Mouse (Mus musculus): ENCODE measurements at regions not wholly inside any gene's neighbourhood (a gene's known extent, or its start where the extent isn't known, plus 50 kb on each side); places are given as distances from the start of the nearest gene placed in this dataset.

- Histone ChIP-seq H3K9me3 (ENCODE audit: control insufficient read depth, low read length) (no peaks in the 10 kb centered on the region), H3K4me1 (ENCODE audit: control insufficient read depth, insufficient read depth, low read length) (no peaks in the 10 kb centered on the region), H3K4me3 (ENCODE audit: low read length) (no peak overlapping the region), H3K27ac (ENCODE audit: low read depth, low read length) (no peak overlapping the region), H3K9ac (ENCODE audit: low read depth, low read length) (no peak overlapping the region), H3K36me3 (ENCODE audit: control insufficient read depth, insufficient read depth, low read length) (no peaks in the 10 kb centered on the region), H3K27me3 (ENCODE audit: control insufficient read depth, insufficient read depth, low read length) (no peaks in the 10 kb centered on the region), H3K4me2 (replicated peaks; ENCODE audit: low read depth, low read length) (no peak overlapping the region)
- no peak for ATAC-seq (ENCODE audit: low FRiP score, low TSS enrichment)
- 88% methylated on average over 9 of the region's 9 CpGs for WGBS
Observed at GRCm38 (mm10) chr4:22098605-22099004, 167.5 kb downstream of the Faxc start.

- Histone ChIP-seq H3K27ac (ENCODE audit: low read depth, low read length) (no peak overlapping the region), H3K36me3 (ENCODE audit: control insufficient read depth, insufficient read depth, low read length) (no peaks in the 10 kb centered on the region), H3K9ac (ENCODE audit: low read depth, low read length) (no peak overlapping the region), H3K9me3 (ENCODE audit: control insufficient read depth, low read length) (no peaks in the 10 kb centered on the region), H3K4me3 (ENCODE audit: low read length) (no peak overlapping the region), H3K4me1 (ENCODE audit: control insufficient read depth, insufficient read depth, low read length) (no peaks in the 10 kb centered on the region), H3K4me2 (replicated peaks; ENCODE audit: low read depth, low read length) (no peak overlapping the region), H3K27me3 (ENCODE audit: control insufficient read depth, insufficient read depth, low read length) (no peaks in the 10 kb centered on the region)
- 83% methylated on average over 5 of the region's 5 CpGs for WGBS
- ATAC-seq (ENCODE audit: low FRiP score, low TSS enrichment) = no peak
Observed at GRCm38 (mm10) chr4:22102478-22102877, 171.3 kb downstream of the Faxc start.

- H3K9ac ChIP-seq (ENCODE audit: low read depth, low read length) = no peak overlapping the region
- 84% methylated on average over 8 of the region's 8 CpGs for WGBS
- no peaks in the 10 kb centered on the region for H3K36me3 ChIP-seq (ENCODE audit: control insufficient read depth, insufficient read depth, low read length)
- no peak overlapping the region for H3K4me2 ChIP-seq (replicated peaks; ENCODE audit: low read depth, low read length)
- ATAC-seq (ENCODE audit: low FRiP score, low TSS enrichment) = no peak
- no peaks in the 10 kb centered on the region for H3K4me1 ChIP-seq (ENCODE audit: control insufficient read depth, insufficient read depth, low read length)
- H3K27ac ChIP-seq (ENCODE audit: low read depth, low read length) = no peak overlapping the region
- no peak overlapping the region for H3K4me3 ChIP-seq (ENCODE audit: low read length)
- no peaks in the 10 kb centered on the region for H3K27me3 ChIP-seq (ENCODE audit: control insufficient read depth, insufficient read depth, low read length)
- no peaks in the 10 kb centered on the region for H3K9me3 ChIP-seq (ENCODE audit: control insufficient read depth, low read length)
Observed at GRCm38 (mm10) chr4:22103001-22103587, 172.0 kb downstream of the Faxc start.

DNA sequence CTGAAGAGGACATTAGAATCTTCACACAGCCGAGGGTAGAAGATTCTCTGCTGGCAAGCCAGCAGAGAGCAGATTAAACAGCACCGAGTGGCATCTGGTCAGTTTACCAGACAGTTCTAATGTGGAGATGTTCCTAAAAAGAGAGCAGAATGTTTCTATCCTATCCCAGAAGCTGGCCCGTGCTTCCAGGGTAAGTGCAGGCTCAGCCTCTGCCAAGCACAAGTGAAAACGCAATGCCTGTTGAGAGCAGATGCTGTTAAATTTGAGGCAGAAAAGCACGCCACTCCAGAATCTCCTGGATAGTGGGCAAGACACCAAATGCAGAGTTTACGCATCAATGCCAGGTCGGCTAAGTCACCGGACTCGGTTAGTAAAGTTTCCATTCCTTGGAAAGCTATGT, 175.8 kb downstream of the Faxc start:
- no peaks in the 10 kb centered on the region for H3K27me3 ChIP-seq (ENCODE audit: control insufficient read depth, insufficient read depth, low read length)
- no peak overlapping the region for H3K4me3 ChIP-seq (ENCODE audit: low read length)
- H3K4me1 ChIP-seq (ENCODE audit: control insufficient read depth, insufficient read depth, low read length) = no peaks in the 10 kb centered on the region
- no peak overlapping the region for H3K4me2 ChIP-seq (replicated peaks; ENCODE audit: low read depth, low read length)
- no peak overlapping the region for H3K9ac ChIP-seq (ENCODE audit: low read depth, low read length)
- no peaks in the 10 kb centered on the region for H3K9me3 ChIP-seq (ENCODE audit: control insufficient read depth, low read length)
- no peak for ATAC-seq (ENCODE audit: low FRiP score, low TSS enrichment)
- H3K36me3 ChIP-seq (ENCODE audit: control insufficient read depth, insufficient read depth, low read length) = no peaks in the 10 kb centered on the region
- WGBS = 88% methylated on average over 9 of the region's 9 CpGs
- no peak overlapping the region for H3K27ac ChIP-seq (ENCODE audit: low read depth, low read length)

DNA sequence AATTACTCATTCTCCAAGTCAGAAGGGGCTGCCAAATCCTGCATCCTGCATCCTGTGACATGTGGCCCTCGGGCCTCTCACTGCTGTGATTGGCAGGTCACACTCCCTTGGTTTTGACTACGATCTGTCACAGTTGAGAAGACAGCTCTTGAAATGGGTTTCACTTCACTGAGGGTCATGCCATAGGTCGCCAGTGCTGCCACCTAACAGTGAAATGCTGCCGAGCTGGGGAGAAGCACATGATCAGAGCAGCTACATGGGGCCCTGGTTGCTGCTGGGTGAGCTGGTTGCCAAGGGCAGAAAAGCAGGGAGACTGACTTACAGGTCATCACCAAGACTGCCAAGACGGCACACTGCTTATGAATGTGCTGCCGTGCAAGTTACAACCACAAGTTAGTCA, 178.3 kb downstream of the Faxc start:
- H3K36me3 ChIP-seq (ENCODE audit: control insufficient read depth, insufficient read depth, low read length) = no peaks in the 10 kb centered on the region
- no peak overlapping the region for H3K4me2 ChIP-seq (replicated peaks; ENCODE audit: low read depth, low read length)
- H3K27ac ChIP-seq (ENCODE audit: low read depth, low read length) = no peak overlapping the region
- H3K4me1 ChIP-seq (ENCODE audit: control insufficient read depth, insufficient read depth, low read length) = no peaks in the 10 kb centered on the region
- peak; percentile 90 for ATAC-seq (ENCODE audit: low FRiP score, low TSS enrichment)
- no peaks in the 10 kb centered on the region for H3K27me3 ChIP-seq (ENCODE audit: control insufficient read depth, insufficient read depth, low read length)
- H3K9me3 ChIP-seq (ENCODE audit: control insufficient read depth, low read length) = no peaks in the 10 kb centered on the region
- 23% methylated on average over 6 of the region's 6 CpGs for WGBS
- H3K4me3 ChIP-seq (ENCODE audit: low read length) = no peak overlapping the region
- H3K9ac ChIP-seq (ENCODE audit: low read depth, low read length) = no peak overlapping the region

DNA sequence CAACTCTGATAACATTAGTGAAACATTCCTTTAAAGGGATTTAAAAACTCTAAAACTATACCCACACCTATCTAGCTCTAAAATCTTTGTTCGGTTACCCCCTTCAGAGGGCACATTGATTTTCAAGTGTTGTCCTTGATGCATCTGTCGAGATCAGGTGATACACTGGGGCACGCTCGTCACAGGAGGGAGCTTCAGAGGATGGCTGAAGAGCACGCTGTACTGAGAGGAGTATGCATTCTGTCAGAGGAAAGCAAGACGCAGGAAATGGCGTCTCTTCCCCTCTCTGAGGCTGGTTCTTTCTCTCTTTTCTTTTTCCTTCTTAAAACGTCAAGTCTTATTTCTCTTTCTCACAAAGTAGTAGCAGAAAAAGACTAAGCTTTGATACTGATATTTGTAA, 179.3 kb downstream of the Faxc start:
- H3K27me3 ChIP-seq (ENCODE audit: control insufficient read depth, insufficient read depth, low read length) = no peaks in the 10 kb centered on the region
- 65% methylated on average over 8 of the region's 8 CpGs for WGBS

DNA sequence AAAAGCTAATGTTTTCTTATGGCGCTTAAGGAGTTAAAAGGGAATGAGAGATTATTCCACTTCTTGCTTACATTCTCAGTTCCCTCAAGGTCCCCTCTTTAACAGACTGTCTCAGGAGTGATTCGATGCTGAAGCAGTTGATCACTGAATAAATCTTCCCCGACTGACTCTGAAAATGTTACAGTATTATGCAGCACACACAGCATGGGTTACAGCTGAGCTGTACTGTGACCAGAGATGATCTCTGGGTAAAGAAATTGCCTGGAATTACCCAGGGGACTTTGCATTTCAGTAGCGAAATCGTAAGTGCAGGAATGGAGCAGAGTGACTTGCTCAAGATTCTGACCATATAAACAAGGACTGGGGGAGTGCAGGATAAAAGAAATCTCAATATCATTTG, 181.1 kb downstream of the Faxc start:
- Histone ChIP-seq H3K36me3 (ENCODE audit: control insufficient read depth, insufficient read depth, low read length) (no peaks in the 10 kb centered on the region), H3K4me3 (ENCODE audit: low read length) (no peak overlapping the region), H3K4me1 (ENCODE audit: control insufficient read depth, insufficient read depth, low read length) (no peaks in the 10 kb centered on the region), H3K9me3 (ENCODE audit: control insufficient read depth, low read length) (no peaks in the 10 kb centered on the region), H3K27ac (ENCODE audit: low read depth, low read length) (no peak overlapping the region), H3K9ac (ENCODE audit: low read depth, low read length) (no peak overlapping the region), H3K4me2 (replicated peaks; ENCODE audit: low read depth, low read length) (no peak overlapping the region), H3K27me3 (ENCODE audit: control insufficient read depth, insufficient read depth, low read length) (no peaks in the 10 kb centered on the region)
- ATAC-seq (ENCODE audit: low FRiP score, low TSS enrichment) = no peak
- WGBS = 68% methylated on average over 5 of the region's 5 CpGs

More for the DNA sequence above, 179.3 kb downstream of the Faxc start:
- no peaks in the 10 kb centered on the region for H3K9me3 ChIP-seq (ENCODE audit: control insufficient read depth, low read length)
- H3K27ac ChIP-seq (ENCODE audit: low read depth, low read length) = no peak overlapping the region
- H3K4me2 ChIP-seq (replicated peaks; ENCODE audit: low read depth, low read length) = no peak overlapping the region
- H3K9ac ChIP-seq (ENCODE audit: low read depth, low read length) = no peak overlapping the region
- no peak overlapping the region for H3K4me3 ChIP-seq (ENCODE audit: low read length)
- H3K36me3 ChIP-seq (ENCODE audit: control insufficient read depth, insufficient read depth, low read length) = no peaks in the 10 kb centered on the region
- no peak for ATAC-seq (ENCODE audit: low FRiP score, low TSS enrichment)
- no peaks in the 10 kb centered on the region for H3K4me1 ChIP-seq (ENCODE audit: control insufficient read depth, insufficient read depth, low read length)

GRCm38 (mm10) chr4:22114451-22114850, 183.3 kb downstream of the Faxc start:
- Histone ChIP-seq H3K27me3 (ENCODE audit: control insufficient read depth, insufficient read depth, low read length) (no peaks in the 10 kb centered on the region), H3K9me3 (ENCODE audit: control insufficient read depth, low read length) (no peaks in the 10 kb centered on the region), H3K4me1 (ENCODE audit: control insufficient read depth, insufficient read depth, low read length) (no peaks in the 10 kb centered on the region), H3K36me3 (ENCODE audit: control insufficient read depth, insufficient read depth, low read length) (no peaks in the 10 kb centered on the region), H3K4me2 (replicated peaks; ENCODE audit: low read depth, low read length) (no peak overlapping the region), H3K27ac (ENCODE audit: low read depth, low read length) (no peak overlapping the region), H3K9ac (ENCODE audit: low read depth, low read length) (no peak overlapping the region), H3K4me3 (ENCODE audit: low read length) (no peak overlapping the region)
- no peak for ATAC-seq (ENCODE audit: low FRiP score, low TSS enrichment)

GRCm38 (mm10) chr4:22119877-22120276, 188.7 kb downstream of the Faxc start:
- H3K36me3 ChIP-seq (ENCODE audit: control insufficient read depth, insufficient read depth, low read length) = no peaks in the 10 kb centered on the region
- no peak overlapping the region for H3K27ac ChIP-seq (ENCODE audit: low read depth, low read length)
- ATAC-seq (ENCODE audit: low FRiP score, low TSS enrichment) = no peak
- WGBS = 58% methylated on average over 3 of the region's 3 CpGs
- H3K27me3 ChIP-seq (ENCODE audit: control insufficient read depth, insufficient read depth, low read length) = no peaks in the 10 kb centered on the region
- no peaks in the 10 kb centered on the region for H3K9me3 ChIP-seq (ENCODE audit: control insufficient read depth, low read length)
- no peaks in the 10 kb centered on the region for H3K4me1 ChIP-seq (ENCODE audit: control insufficient read depth, insufficient read depth, low read length)
- no peak overlapping the region for H3K9ac ChIP-seq (ENCODE audit: low read depth, low read length)
- no peak overlapping the region for H3K4me3 ChIP-seq (ENCODE audit: low read length)
- no peak overlapping the region for H3K4me2 ChIP-seq (replicated peaks; ENCODE audit: low read depth, low read length)
